Mouse (Mus musculus): ENCODE measurements at regions not wholly inside any gene's neighbourhood (a gene's known extent, or its start where the extent isn't known, plus 50 kb on each side); places are given as distances from the start of the nearest gene placed in this dataset.

DNA sequence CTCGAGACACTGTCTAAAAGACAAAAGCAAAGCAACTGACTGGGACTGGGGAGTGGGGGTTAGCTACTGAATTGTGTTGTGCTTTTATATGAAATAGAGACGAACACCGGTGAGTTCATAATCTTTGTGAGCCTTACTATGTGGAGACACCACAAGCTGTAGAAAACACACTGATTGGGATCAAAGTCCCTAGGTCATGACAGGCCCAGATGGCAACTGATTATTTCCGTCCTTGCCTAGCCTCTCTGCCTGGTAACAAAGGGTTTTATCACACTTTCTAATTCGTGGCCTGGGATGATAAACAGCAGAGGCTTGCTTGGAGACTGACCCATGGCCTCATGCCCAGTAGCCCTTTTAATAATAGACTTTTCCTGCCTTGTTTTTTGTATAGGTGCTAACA lies 213.5 kb downstream of the Gm10260 start:
- in situ Hi-C loops (cut with MboI; ENCODE audit: low pct_unique_long_range_greater_than_20kb in 1 of 2, low sequenced_read_pairs in 2 of 2, unreplicated experiment in 1 of 2), result no loop called here

DNA sequence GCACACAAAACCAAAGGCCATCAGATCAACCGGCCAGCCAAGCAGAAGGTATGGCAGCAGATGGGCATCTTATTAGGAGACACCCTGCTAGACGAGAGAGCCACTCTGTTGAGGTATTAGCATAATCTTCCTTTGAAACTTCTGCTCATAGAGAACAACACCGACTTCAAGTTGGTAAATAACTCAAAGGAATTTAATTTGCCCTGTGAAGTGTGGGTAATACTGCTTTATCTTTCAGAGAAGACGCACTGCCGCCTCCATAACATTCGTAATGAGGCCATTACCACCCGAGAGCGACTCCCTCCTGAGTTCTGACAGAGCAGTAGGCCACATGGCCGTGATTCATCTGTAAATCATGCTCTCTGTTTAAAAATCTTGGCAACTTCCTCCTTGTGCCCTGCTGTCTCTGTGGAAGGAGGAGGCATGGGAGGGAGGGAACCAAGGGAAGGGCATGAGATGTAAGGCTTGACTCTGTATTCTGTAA lies 214.4 kb downstream of the Gm10260 start:
- in situ Hi-C loops (cut with MboI; ENCODE audit: low pct_unique_long_range_greater_than_20kb in 1 of 2, low sequenced_read_pairs in 2 of 2, unreplicated experiment in 1 of 2), result no loop called here

DNA sequence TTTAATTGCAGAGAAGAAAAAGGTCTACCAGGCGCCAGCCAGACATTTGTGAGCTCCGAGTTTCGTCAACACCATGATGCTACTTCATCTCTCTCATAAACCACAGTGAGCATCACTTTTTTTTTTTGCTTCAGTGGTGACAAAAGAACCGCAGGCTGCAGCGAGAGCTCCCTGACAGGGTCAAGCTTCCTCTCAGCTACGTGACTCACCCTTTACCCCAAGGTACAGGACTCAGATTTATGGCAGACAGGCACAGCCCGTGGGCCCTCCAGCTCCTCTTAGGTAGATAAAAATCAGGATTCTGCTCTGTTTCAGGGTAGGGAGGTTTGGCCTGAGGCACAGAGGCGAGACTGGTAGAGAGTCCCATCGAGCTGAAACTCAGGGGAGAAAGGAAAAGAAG lies 220.7 kb downstream of the Gm10260 start:
- in situ Hi-C loops (cut with MboI; ENCODE audit: low pct_unique_long_range_greater_than_20kb in 1 of 2, low sequenced_read_pairs in 2 of 2, unreplicated experiment in 1 of 2), result no loop called here

DNA sequence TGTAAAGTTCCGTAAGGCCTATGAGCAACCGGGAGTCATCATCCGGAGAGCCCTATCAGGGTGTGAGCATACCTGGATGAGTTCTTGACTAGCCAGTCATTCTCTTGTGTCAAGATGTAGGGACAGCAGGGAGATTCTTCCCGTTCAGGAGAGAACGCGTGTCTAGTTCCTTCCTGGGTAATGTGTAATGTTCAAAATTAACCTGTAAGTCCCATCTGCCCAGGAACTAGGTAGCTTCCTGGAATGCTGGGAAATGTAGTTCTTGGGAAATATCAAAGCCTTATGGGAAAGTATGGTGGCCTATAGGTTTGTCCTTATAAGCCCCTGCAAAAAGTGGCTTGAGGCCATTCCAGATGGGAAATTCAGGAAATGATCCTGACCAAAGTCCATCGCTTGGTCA lies 222.0 kb downstream of the Gm10260 start:
- in situ Hi-C loops (cut with MboI; ENCODE audit: low pct_unique_long_range_greater_than_20kb in 1 of 2, low sequenced_read_pairs in 2 of 2, unreplicated experiment in 1 of 2), result no loop called here

DNA sequence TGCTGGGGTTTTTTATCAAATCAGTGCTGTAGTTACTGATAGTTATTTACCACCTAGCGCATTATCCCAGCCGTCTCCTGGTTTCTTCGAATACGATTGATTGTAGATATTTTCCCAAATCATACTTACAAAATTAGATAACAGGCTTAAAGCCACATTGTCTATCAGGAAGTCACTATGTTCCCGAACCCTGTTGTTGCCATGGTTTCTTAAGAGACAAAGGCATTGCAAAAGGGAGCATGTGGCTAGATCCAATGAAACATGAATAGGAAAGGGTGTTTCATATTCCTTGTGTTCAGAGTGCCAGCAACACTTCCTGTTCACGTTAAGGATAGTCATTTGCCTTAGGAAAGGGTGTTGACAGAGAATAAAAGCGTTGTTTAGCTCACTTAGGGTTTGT lies 222.7 kb downstream of the Gm10260 start:
- in situ Hi-C loops (cut with MboI; ENCODE audit: low pct_unique_long_range_greater_than_20kb in 1 of 2, low sequenced_read_pairs in 2 of 2, unreplicated experiment in 1 of 2), result no loop called here

DNA sequence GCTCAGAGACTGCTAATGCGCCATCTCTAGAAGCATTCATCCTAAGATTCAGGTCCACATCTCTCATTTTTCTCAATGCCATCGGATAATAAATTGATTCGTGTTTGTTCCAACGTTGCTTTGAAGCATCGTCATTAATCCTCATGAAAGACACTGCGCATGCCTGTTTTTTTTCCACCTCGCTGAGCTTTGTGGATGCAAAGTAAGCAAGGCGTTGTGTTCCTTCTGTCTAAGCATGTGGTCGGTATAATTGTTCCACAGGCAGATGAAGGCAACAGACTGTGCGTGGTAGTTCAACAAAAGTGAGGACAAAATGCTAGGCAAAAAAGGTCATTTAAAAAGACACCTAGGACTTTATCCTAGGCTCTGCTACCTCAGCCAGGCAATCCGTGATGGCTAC lies 223.2 kb downstream of the Gm10260 start:
- in situ Hi-C loops (cut with MboI; ENCODE audit: low pct_unique_long_range_greater_than_20kb in 1 of 2, low sequenced_read_pairs in 2 of 2, unreplicated experiment in 1 of 2), result no loop called here

DNA sequence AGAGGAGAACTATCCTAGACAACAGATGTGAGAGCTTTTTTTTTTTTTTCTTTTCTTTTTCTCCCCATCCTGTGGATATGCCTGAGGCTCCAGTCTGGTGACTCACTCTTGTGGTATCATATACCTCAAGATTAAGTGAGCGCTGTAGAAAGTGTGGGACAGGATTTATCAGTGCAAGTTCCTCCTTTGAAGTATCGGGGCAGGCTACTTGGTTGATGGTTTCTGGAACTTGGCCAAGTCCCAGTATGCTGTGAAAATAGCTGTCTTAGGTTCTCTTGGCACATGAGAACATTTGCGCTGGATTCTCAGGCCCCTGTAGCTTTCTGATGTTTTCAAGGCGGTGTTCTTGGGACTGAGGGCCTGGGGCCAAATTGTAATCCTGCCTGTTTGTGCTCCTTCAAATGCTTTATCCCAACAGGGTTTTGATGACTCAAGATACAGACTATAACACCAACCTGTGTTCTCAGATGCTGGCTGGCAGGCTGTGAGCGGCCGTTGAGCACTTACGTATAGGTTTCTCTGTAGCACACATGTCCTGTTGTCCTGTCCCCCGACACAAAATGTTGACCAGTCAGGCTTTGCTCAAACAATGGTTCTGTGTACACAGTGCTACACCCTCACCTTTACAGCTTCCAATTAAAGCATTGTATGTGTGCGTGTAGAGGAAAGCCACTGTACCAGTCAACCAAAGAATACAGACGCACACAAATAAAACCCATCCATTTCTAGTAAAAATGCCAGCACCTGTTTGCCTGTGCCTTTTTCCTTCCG lies 226.4 kb downstream of the Gm10260 start:
- in situ Hi-C loops (cut with MboI; ENCODE audit: low pct_unique_long_range_greater_than_20kb in 1 of 2, low sequenced_read_pairs in 2 of 2, unreplicated experiment in 1 of 2), result no loop called here

DNA sequence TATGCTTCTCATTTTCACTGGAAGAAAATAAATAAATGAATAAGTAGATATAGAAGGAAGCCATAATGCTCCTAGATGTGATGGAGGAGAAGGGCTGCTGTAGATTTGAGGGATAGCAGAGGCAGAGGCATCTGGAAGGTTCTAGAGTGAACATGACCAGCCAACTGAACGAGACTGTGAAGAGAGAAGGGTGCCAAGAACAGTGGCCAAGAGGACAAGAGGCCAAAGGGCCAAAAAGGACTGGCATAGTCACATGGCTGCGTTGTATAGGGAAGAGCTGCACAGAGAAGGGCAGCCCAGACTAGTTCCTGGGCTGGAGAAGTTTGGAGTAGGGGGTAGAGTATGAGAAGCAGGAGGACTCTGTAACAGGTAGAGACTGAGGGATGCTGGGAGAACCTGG lies 229.3 kb downstream of the Gm10260 start:
- in situ Hi-C loops (cut with MboI; ENCODE audit: low pct_unique_long_range_greater_than_20kb in 1 of 2, low sequenced_read_pairs in 2 of 2, unreplicated experiment in 1 of 2), result no loop called here

DNA sequence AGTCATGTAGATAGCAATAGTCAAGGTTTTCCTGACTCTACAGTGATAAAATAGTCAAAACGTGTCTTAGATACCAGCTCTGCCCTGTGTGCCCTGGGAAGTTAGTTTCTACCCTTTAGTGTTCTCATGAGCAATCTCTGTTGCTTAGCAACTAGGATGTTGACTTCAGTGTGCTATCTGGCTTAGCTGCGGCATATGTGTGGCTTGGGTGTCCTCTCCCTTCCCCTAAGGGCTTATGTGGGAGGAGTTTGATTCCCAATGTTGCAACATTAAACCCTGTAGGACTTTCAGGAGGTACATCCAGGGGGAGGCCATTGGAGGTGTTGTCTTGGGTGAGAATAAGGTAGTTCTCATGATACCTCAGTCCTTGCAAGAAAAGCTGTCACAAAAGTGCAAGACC lies 229.9 kb downstream of the Gm10260 start:
- in situ Hi-C loops (cut with MboI; ENCODE audit: low pct_unique_long_range_greater_than_20kb in 1 of 2, low sequenced_read_pairs in 2 of 2, unreplicated experiment in 1 of 2), result no loop called here

DNA sequence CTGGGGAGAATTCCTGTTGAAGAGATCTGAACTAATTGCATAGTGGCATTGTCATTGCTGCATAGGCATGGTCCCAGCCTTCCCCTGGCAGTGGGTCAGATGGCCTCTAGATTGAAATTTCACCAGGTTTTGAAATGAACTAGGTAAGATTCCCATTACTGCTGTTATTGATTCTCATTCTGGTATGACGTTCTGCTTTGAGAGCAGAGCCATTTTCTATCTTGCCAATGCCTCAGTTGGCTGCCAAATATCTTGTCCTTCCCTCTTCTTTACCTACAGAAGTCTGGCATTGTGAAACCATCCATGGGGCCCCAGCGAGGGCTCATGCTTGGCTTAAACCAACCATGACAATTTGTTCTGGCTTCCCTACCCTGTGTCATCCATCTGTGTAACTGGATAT lies 232.5 kb downstream of the Gm10260 start:
- in situ Hi-C loops (cut with MboI; ENCODE audit: low pct_unique_long_range_greater_than_20kb in 1 of 2, low sequenced_read_pairs in 2 of 2, unreplicated experiment in 1 of 2), result loop anchor here (10.0 kb wide), 1 partner anchor 407 kb away; no protein-coding TSS in a partner anchor

DNA sequence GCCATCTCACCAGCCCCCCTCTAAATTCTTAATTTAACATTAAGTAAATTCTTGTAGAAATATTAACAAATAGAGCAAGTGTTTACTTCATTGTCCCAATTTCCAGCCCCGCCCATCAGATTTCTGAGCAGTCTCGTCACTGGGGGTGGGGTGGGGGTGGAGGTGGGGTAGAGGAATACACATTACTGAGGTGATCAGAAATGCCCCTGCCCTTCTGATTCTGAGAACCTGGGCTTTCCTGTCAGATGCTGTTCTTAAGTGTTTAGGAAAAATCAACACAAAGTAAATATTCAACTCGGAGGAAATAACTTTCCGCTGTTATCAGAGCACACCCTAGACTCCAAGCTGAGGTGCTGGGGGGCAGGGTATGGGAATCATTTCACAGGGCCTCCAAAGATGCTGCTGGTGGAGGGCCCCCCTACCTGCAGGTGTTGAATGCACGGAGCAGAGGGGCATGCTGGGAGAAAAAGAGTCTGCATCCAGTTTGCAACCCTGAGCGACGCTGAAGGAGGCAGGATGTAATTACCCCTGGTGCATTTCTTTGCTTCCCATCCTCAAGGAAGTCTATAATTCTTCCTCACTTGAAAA lies 235.5 kb downstream of the Gm10260 start:
- in situ Hi-C loops (cut with MboI; ENCODE audit: low pct_unique_long_range_greater_than_20kb in 1 of 2, low sequenced_read_pairs in 2 of 2, unreplicated experiment in 1 of 2), result loop anchor here (10.0 kb wide), 1 partner anchor 410 kb away; no protein-coding TSS in a partner anchor

DNA sequence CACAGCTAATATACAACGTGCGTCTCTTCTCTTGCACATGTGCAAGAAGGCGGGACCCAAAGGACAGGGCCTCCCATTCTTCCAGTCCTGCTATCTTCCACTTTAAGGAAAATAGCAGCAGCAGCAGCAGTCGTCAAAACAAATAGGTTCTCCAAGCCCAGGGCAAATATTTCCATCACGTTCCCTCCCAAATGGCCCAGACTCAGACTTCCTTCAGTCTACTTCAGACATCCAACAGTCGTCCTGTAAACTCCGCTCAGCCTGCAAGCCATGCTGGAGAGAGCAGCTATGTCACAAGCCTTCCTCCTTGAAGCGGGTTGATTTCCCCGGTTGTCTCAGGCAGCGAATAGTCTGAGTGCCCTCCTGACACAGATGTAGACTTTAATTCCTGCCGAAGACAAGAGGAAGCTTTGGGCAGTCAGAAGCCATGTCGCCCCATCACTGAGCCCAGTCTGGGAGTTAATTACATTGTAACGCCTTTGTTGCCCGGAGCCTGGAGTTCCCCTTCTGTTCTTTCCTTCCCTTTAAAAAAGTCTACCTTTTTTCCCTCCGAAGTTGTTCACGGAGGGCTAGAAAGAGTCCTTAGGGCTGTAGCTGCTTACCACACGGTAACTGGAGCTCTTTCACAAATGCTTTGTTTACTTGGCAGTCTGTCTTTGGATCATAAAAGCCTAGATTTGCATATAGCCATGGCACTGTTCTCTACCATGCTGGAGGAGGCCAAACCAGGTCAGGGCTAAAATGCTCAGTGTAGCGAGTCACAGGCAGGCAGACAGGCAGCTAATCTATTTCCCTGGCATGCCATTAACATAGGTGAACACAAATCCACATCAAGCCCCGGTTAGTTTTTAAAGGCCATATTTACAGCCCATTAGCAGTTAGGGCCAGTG lies 236.7 kb downstream of the Gm10260 start:
- in situ Hi-C loops (cut with MboI; ENCODE audit: low pct_unique_long_range_greater_than_20kb in 1 of 2, low sequenced_read_pairs in 2 of 2, unreplicated experiment in 1 of 2), result loop anchor here (10.0 kb wide), 1 partner anchor 411 kb away; no protein-coding TSS in a partner anchor

DNA sequence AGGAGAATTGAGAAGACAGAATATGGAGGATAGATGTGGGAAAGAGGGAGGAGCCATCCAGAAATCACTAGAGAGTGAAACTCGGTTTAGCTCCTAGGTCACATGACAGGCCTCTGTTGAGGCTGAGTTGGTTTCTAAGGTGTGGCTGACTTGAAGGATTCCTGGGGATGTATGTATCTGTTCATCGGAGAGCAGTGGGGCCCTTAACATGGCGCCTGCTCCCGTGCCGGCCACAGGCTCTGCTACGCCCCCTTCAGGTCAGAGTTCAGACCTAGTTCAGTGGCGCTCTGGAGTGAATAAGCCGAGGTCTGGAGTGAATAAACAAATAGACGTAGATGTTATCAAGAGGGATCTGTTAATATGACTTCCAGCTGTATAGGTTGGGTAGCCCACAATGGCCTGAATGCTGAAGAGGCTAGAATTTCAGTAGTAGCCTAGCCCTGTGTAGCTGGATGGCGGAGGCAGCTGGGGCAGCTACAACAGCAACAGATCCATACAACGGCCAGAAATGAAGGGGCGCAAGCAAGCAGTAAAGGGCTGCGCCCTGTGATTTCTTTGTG lies 239.4 kb downstream of the Gm10260 start:
- in situ Hi-C loops (cut with MboI; ENCODE audit: low pct_unique_long_range_greater_than_20kb in 1 of 2, low sequenced_read_pairs in 2 of 2, unreplicated experiment in 1 of 2), result loop anchor here (10.0 kb wide), 1 partner anchor 414 kb away; no protein-coding TSS in a partner anchor

DNA sequence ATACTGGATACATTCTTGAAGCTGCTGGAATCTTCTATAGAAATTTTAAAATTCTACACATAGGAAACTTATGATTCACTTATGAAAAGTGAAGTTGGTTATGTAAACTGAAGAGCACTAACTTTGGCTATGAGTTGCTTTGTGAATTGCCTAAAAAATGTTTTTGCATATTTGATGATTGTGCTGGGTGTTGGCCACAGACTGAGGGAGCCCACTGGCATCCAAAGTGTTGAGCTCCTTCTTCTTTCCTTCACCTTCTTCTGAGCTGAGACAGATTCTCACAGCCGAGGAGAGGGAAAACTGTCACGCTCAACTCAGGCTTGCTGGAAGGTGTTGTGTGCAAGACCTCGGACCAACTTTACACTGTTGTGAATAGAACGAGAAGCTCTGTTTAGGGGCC lies 243.7 kb downstream of the Gm10260 start:
- in situ Hi-C loops (cut with MboI; ENCODE audit: low pct_unique_long_range_greater_than_20kb in 1 of 2, low sequenced_read_pairs in 2 of 2, unreplicated experiment in 1 of 2), result loop anchor here in 1 of 2 experiments (10.0 kb wide), 1 partner anchor 68 kb away; no protein-coding TSS in a partner anchor

DNA sequence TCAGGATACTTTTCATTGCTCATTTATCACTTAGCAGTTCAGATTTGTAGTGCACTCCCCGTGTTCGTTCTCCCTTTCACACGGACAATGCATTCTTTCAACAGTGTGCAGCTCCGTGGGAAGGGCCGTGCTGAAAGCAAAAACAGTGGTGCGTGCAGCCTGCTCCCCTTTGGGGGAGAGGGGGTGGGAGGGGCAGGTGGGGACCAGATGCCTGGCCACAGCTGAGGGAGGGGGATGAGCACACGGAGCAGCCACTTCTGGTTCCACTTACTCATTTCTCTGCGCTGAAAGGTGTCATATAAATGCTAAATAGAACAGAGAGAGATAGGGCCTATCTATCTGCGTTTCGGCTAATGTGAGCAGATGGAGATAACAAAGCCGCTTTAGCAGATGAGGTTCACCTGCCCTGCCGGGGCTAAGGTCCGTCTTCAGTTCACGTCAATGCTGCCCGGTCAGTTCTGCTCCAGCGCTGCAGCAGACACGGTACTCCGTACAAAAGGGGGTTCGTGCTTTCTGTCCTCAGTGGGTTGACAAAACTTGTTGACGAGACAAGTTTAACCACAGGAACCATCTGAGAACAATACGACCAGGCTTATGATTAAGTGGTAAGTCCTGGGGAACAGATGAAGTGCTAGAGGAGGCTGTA lies 245.9 kb downstream of the Gm10260 start:
- in situ Hi-C loops (cut with MboI; ENCODE audit: low pct_unique_long_range_greater_than_20kb in 1 of 2, low sequenced_read_pairs in 2 of 2, unreplicated experiment in 1 of 2), result loop anchor here in 1 of 2 experiments (10.0 kb wide), 1 partner anchor 70 kb away; no protein-coding TSS in a partner anchor

DNA sequence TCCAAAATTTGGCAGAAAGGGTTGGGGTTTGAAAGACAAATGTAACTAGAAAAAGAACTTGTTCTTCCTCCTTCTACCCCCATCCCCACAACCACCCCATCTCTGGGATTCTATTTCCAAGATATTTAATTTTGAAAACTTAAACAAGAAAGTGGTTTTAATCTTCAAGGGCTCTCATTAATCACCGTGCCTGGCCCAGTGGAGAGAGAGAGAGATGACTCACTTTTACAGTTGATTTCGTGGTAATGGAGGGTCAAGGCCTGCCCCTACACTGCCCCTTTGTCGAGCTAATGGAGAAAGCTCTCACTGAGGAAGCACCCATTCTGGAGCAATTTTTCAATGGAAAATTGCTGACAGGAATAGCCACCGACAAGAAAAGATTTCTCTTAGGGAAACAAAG lies 247.9 kb downstream of the Gm10260 start:
- in situ Hi-C loops (cut with MboI; ENCODE audit: low pct_unique_long_range_greater_than_20kb in 1 of 2, low sequenced_read_pairs in 2 of 2, unreplicated experiment in 1 of 2), result loop anchor here in 1 of 2 experiments (10.0 kb wide), 1 partner anchor 72 kb away; no protein-coding TSS in a partner anchor

DNA sequence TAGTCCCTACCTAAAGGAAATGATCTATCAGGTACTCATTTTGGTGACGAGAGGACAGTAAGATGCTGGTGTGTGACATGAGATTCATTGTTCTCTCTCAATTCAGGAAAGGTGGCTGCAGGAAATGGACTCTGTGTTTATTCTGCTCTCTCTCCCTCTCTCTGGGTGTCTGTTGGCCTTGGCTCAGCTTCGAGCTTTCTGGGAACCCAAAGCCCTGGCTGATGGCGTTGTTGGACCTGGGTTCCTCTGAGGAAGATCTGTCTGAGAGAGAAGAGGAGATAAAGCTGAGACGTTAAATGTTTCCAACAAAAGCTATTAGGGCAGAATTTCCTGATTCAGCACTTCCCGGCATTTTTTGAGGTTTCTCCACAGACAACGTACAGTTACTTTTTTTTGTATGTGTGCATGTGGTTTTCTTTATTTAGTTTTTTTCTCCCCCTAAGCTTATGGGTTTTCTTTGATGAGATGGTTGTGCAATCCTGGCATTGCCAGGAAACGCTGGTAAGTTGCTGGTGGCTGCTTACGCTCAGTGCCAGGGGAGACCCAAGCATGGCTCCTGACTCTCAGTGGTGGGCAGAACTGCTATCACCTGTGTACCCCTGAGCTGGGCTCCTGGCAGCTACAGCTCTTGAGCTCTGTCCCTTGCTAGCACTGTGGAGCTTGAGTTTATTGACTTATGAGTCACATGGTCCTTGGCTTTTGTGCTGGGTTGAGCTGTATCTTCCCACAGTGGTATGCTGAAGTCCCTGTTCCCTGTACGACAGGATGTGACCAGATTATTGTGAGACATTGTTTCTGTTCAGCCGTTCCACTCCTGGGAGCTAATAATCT lies 249.8 kb downstream of the Gm10260 start:
- in situ Hi-C loops (cut with MboI; ENCODE audit: low pct_unique_long_range_greater_than_20kb in 1 of 2, low sequenced_read_pairs in 2 of 2, unreplicated experiment in 1 of 2), result loop anchor here in 1 of 2 experiments (10.0 kb wide), 1 partner anchor 74 kb away; no protein-coding TSS in a partner anchor
